In genomic region chr7:81571941-81572441, GRCm38 (mm10) we compare ENCODE assay signal across 8 mouse cellular contexts. TPM values are rescaled to one million over a fixed set of nuclear protein-coding genes. Genes with fewer than 3 reads are reported as not detected.
DNase-seq lines count a peak whose midpoint lies in the region; ATAC-seq and TF ChIP-seq lines count a peak whose summit lies in the region.

No protein-coding gene starts in this region.

- H3K9ac ChIP-seq in MEL (ENCODE audit: control insufficient read depth, low read depth, low read length, poor library complexity, severe bottlenecking): peak overlapping the region; percentile 99
- H3K9ac ChIP-seq in forebrain, embryonic 11.5 days (ENCODE audit: low read length): peak overlapping the region; percentile 85
- H3K9ac ChIP-seq in kidney, embryonic 14.5 days (ENCODE audit: low read depth, low read length): peak overlapping the region; percentile 85

- H3K79me2 ChIP-seq in MEL (ENCODE audit: control insufficient read depth, insufficient read depth, low read length, poor library complexity): peaks cover 28% of the 10 kb centered on the region

- peaks cover 8 to 17% of the 10 kb centered on the region in 2 experiments for H3K4me1 ChIP-seq in MEL (ENCODE audit: control insufficient read depth in 1 of 2, insufficient read depth in 2 of 2, low read length in 2 of 2)
- no peaks in the 10 kb centered on the region for H3K4me1 ChIP-seq in forebrain, embryonic 11.5 days (replicated peaks; ENCODE audit: control insufficient read depth, insufficient read depth, low read length)
- H3K4me1 ChIP-seq in kidney, embryonic 14.5 days (ENCODE audit: control insufficient read depth, insufficient read depth, low read length): 0 out of 2 replicates have a peak, but pooled peaks cover 6% of the 10 kb centered on the region
- peaks cover 13% of the 10 kb centered on the region for H3K4me1 ChIP-seq in midbrain, embryonic 10.5 days

- peak overlapping the region; percentile 99 to 100 for H3K4me3 ChIP-seq in MEL (ENCODE audit: control insufficient read depth in 1 of 2, insufficient read depth in 1 of 2, low read depth in 2 of 2, low read length in 2 of 2)
- H3K4me3 ChIP-seq in forebrain, embryonic 11.5 days (ENCODE audit: low read depth, low read length): peak overlapping the region; percentile 80
- peak overlapping the region; percentile 85 for H3K4me3 ChIP-seq in kidney, embryonic 14.5 days (ENCODE audit: low read length)
- peak overlapping the region; percentile 65 for H3K4me3 ChIP-seq in midbrain, embryonic 10.5 days

- DNase-seq in 3T3-L1 (ENCODE audit: low read depth, low spot score) (peak; percentile 52), MEL (ENCODE audit: low read depth, low spot score) (peak; percentile 64)
- DNase-seq in forebrain, embryonic 11.5 days (ENCODE audit: low spot score): no peak
- no peak for DNase-seq in midbrain, embryonic 10.5 days (ENCODE audit: low spot score)
- DNase-seq in spleen, adult 12 weeks (ENCODE audit: low spot score): no peak
- no peak for DNase-seq in cerebellum, postnatal 36 days
- DNase-seq in natural killer cell, adult 2 months (ENCODE audit: low spot score in 2 of 2): no peak

- no peak for ATAC-seq in forebrain, embryonic 11.5 days (replicated peaks; ENCODE audit: low FRiP score)
- no peak for ATAC-seq in kidney, embryonic 14.5 days (ENCODE audit: low FRiP score, low TSS enrichment)

- peak overlapping the region; percentile 80 for H3K4me2 ChIP-seq in forebrain, embryonic 11.5 days (ENCODE audit: low read depth, low read length, severe bottlenecking)
- H3K4me2 ChIP-seq in kidney, embryonic 14.5 days (replicated peaks; ENCODE audit: low read depth, low read length): peak overlapping the region; percentile 81

- TF ChIP-seq RAD21 in MEL (IDR thresholded peaks at IDR 0.05; ENCODE audit: low read depth, low read length): no peak

- H3K36me3 ChIP-seq in MEL (ENCODE audit: control insufficient read depth in 1 of 2, insufficient read depth in 2 of 2, low read length in 2 of 2): peaks cover 8 to 10% of the 10 kb centered on the region in 2 experiments
- no peaks in the 10 kb centered on the region; the same call in 1 of the 2 replicates for H3K36me3 ChIP-seq in forebrain, embryonic 11.5 days (ENCODE audit: control insufficient read depth, insufficient read depth, low read length)
- peaks cover 2% of the 10 kb centered on the region; the same call in 1 of the 2 replicates for H3K36me3 ChIP-seq in kidney, embryonic 14.5 days (ENCODE audit: control insufficient read depth, insufficient read depth, low read length)
- peaks cover 10% of the 10 kb centered on the region for H3K36me3 ChIP-seq in midbrain, embryonic 10.5 days

- no peaks in the 10 kb centered on the region for H3K27me3 ChIP-seq in MEL (ENCODE audit: control insufficient read depth in 1 of 2, insufficient read depth in 2 of 2, low read length in 2 of 2)
- no peaks in the 10 kb centered on the region for H3K27me3 ChIP-seq in forebrain, embryonic 11.5 days (ENCODE audit: control insufficient read depth, insufficient read depth, low read length)
- H3K27me3 ChIP-seq in kidney, embryonic 14.5 days (ENCODE audit: control insufficient read depth, insufficient read depth, low read length): no peaks in the 10 kb centered on the region
- H3K27me3 ChIP-seq in midbrain, embryonic 10.5 days (ENCODE audit: low read depth, poor library complexity, severe bottlenecking): no peaks in the 10 kb centered on the region

- TF ChIP-seq POLR2A in MEL (IDR thresholded peaks at IDR 0.05; ENCODE audit: control insufficient read depth in 1 of 2, insufficient read depth in 1 of 2, low read depth in 1 of 2, low read length in 2 of 2, poor library complexity in 1 of 2): no peak

- TF ChIP-seq CTCF in MEL (IDR thresholded peaks at IDR 0.05 in 2 of 3, conservative IDR thresholded peaks at IDR 0.05 in 1 of 3; ENCODE audit: control insufficient read depth in 1 of 3, insufficient read depth in 1 of 3, low read depth in 2 of 3, low read length in 3 of 3, poor library complexity in 1 of 3, severe bottlenecking in 1 of 3): no peak

- H3K9me3 ChIP-seq in MEL (replicated peaks; ENCODE audit: insufficient read depth, low read length): no peaks in the 10 kb centered on the region
- no peaks in the 10 kb centered on the region for H3K9me3 ChIP-seq in forebrain, embryonic 11.5 days (ENCODE audit: control insufficient read depth, low read length)
- H3K9me3 ChIP-seq in kidney, embryonic 14.5 days (ENCODE audit: control insufficient read depth, low read length): no peaks in the 10 kb centered on the region
- H3K9me3 ChIP-seq in midbrain, embryonic 10.5 days (replicated peaks): no peaks in the 10 kb centered on the region

- H3K27ac ChIP-seq in MEL (ENCODE audit: control insufficient read depth, low read depth, low read length): peak overlapping the region; percentile 86
- peak overlapping the region; percentile 84 for H3K27ac ChIP-seq in forebrain, embryonic 11.5 days (ENCODE audit: low read depth, low read length)
- H3K27ac ChIP-seq in kidney, embryonic 14.5 days (ENCODE audit: low read depth, low read length): peak overlapping the region; percentile 93
- H3K27ac ChIP-seq in midbrain, embryonic 10.5 days (replicated peaks): peak overlapping the region; percentile 89

- no peak for TF ChIP-seq EP300 in MEL (IDR thresholded peaks at IDR 0.05; ENCODE audit: low read depth in 1 of 2, low read length in 2 of 2)

- WGBS in forebrain, embryonic 11.5 days: 21% methylated on average over 15 of the region's 15 CpGs
- WGBS in kidney, embryonic 14.5 days: 18% methylated on average over 15 of the region's 15 CpGs
- 26% methylated on average over 15 of the region's 15 CpGs for WGBS in midbrain, embryonic 10.5 days

TF ChIP-seq in MEL, 35 proteins besides CTCF, POLR2A, EP300 and RAD21:
- TF ChIP-seq SIN3A (IDR thresholded peaks at IDR 0.05; ENCODE audit: low read length): peak; percentile 70; the same call in 1 of the 2 replicates
- TF ChIP-seq TCF12 (IDR thresholded peaks at IDR 0.05; ENCODE audit: low read depth, low read length): no peak
- TF ChIP-seq MXI1 (IDR thresholded peaks at IDR 0.05; ENCODE audit: low read depth, low read length): peak; percentile 42; the same call in 1 of the 2 replicates
- TF ChIP-seq ETS1 (IDR thresholded peaks at IDR 0.05; ENCODE audit: low read depth, low read length): 0 out of 2 replicates have a peak, but pooled peaks have one; percentile 8
- no peak for TF ChIP-seq SMC3 (IDR thresholded peaks at IDR 0.05; ENCODE audit: low read depth, low read length)
- no peak for TF ChIP-seq HCFC1 (IDR thresholded peaks at IDR 0.05; ENCODE audit: low read depth, low read length)

RNA-seq across cellular contexts. Expression of gene Whamm, which starts 0.9 kb away (rescaled TPM):
- 9.4 and 11.1 TPM in 2 replicates for total RNA-seq in MEL (2012; rRNA removed)
- polyA plus RNA-seq in MEL (2012; ENCODE audit: insufficient read depth in 1 of 2, insufficient read length in 2 of 2, low read depth in 1 of 2, low replicate concordance in 2 of 2, missing spikeins in 1 of 2): 10 to 100 TPM in 1 of 2 experiments, not detected in 1; 22.9 TPM
- polyA plus RNA-seq in forebrain, embryonic 11.5 days (2014; fragmentation: Nextera tagmentation; extraction: Ambion mirVana): 5.3 and 7.1 TPM in 2 replicates
- 7.0 and 8.2 TPM in 2 replicates for polyA plus RNA-seq in kidney, embryonic 14.5 days (2014; fragmentation: Nextera tagmentation; extraction: Ambion mirVana)
- polyA plus RNA-seq in midbrain, embryonic 10.5 days (2016; fragmentation: Nextera tagmentation; extraction: Ambion mirVana): 2.6 and 3.1 TPM in 2 replicates

RNA-seq across cellular contexts. Expression of gene Fsd2, which starts 5.2 kb away (rescaled TPM):
- total RNA-seq in MEL (2012; rRNA removed): not detected in 2 replicates
- under 1 TPM in 1 of 2 experiments, not detected in 1; 0.03 TPM for polyA plus RNA-seq in MEL (2012; ENCODE audit: insufficient read depth in 1 of 2, insufficient read length in 2 of 2, low read depth in 1 of 2, low replicate concordance in 2 of 2, missing spikeins in 1 of 2)
- 0.15 and 0.25 TPM in 2 replicates for polyA plus RNA-seq in forebrain, embryonic 11.5 days (2014; fragmentation: Nextera tagmentation; extraction: Ambion mirVana)
- polyA plus RNA-seq in kidney, embryonic 14.5 days (2014; fragmentation: Nextera tagmentation; extraction: Ambion mirVana): 0.10 TPM in 1 of 2 replicates, not detected in the other
- polyA plus RNA-seq in midbrain, embryonic 10.5 days (2016; fragmentation: Nextera tagmentation; extraction: Ambion mirVana): 0.07 TPM in 1 of 2 replicates, not detected in the other

Comparison
In these comparisons a context has a peak if more than half of its experiments do, and no peak if none do; other contexts are left out.
1. DNase-seq: peak in 3T3-L1 (single experiment) and MEL (single experiment); none in forebrain, embryonic 11.5 days (single experiment), midbrain, embryonic 10.5 days (single experiment), spleen, adult 12 weeks (single experiment), cerebellum, postnatal 36 days (0 of 2) and natural killer cell, adult 2 months (0 of 2).
2. Peak in every context shown above with its lines, with median percentiles within 50 percentile points of each other: H3K27ac ChIP-seq, H3K4me3 ChIP-seq and H3K9ac ChIP-seq.